Mouse (Mus musculus) cerebellum, adult 11 months (tissue): ENCODE results near the gene St6galnac4.

Source experiments
- DNase-seq: peaks from one replicate; pipeline ENCODE4 v3.0.0; 2022

St6galnac4 gene

GRCm38 (mm10) chr2:32586871-32587351 lies at the start of gene St6galnac4:
St6galnac4 (plus strand) TSS chr2:32587095.
- peak; percentile 89 for DNase-seq

- no peak for DNase-seq
Measured at GRCm38 (mm10) chr2:32537360-32537905, 49.5 kb upstream of the St6galnac4 start.

DNA sequence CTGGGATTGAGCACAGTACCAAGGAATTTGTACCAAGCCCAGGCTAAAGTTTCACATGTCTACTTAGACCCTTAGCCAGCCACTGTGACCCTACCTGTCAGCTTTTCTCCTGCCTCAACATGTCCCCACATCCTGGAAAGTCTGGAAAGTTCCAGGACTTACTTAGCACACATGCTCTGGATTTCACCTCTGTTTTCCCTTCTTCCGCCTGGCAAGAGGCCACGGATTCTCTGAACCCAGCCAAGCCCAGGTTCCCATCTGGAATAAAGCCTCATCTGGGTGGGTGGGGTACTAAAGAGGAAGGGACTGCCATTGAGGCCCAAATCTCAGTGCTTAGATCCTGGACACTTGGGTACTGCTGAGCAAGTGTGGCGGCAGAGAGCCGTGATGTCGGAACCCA lies 49.0 kb upstream of the St6galnac4 start:
- no peak for DNase-seq

DNA sequence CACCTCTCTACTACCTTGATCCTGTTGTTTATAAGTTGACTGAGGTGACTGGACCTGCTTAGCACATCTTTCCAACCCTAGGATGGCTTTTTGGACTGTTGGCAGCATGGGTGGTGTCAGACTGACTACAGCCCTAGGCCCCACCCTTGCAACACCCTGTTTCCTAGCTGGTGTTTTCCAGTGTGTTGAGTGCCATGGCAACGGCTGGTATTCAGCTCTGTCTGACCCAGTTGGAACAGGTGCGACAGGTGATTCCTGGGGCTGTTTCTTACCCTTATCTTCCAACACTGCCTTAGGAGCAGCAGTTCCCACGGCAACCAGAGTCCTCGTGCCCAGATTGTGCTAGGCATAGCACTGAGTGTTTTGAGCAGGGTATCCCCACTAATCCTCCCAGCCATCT lies 48.4 kb upstream of the St6galnac4 start:
- DNase-seq: no peak

DNA sequence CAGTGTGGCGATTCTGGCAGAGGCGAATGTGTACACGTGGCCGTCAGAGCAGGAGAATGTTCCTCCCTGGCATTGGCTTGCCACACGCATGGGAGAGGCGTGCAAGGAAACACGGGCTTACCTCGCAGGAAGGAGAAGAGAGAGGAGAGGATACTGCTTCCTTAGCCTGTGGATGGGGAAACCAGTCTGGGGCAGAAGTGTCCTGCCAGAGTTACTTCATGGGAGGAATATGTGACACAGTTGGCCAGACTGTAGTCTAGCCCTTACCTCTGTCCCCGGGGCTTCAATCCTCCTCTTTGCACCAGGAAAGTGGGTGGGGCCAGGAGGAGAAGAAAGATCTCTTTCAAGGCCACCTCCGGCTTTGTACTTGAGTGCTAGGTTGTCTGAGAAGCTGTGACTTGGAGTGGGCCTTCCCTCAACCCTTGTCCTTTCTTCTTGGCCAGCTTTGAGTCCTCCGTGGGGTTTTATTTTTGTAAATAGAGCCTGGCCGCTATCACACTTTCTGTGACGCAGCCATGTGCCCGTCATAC lies 47.4 kb upstream of the St6galnac4 start:
- no peak for DNase-seq

DNA sequence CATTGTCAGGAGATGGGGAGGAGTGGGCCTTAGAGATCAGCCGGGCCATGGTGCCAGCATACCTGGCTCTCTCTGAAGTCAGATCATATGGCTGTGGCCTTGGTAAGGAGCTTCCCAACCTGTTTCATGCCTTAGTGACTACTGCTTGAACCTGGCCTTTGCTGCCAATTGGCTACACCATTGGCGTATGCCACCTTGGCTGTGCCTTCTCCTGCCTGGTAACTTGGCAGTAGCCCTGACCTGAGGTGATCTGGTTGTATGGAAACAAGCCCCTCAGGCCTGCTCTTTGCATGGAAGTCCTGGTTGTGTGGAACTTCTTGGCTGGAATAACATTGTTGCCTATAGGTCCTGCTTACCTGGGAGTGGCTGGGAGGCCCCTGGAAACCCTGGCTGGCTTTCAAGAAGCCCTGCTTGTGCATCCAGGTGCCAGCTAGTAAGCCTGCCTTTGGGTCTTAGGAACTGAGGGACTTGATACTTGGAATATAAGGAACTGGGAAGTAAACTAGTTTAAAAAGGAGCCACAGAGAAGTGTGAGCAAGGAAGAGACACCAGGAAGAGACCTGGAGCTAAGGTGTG lies 45.5 kb upstream of the St6galnac4 start:
- peak; percentile 67 for DNase-seq

DNA sequence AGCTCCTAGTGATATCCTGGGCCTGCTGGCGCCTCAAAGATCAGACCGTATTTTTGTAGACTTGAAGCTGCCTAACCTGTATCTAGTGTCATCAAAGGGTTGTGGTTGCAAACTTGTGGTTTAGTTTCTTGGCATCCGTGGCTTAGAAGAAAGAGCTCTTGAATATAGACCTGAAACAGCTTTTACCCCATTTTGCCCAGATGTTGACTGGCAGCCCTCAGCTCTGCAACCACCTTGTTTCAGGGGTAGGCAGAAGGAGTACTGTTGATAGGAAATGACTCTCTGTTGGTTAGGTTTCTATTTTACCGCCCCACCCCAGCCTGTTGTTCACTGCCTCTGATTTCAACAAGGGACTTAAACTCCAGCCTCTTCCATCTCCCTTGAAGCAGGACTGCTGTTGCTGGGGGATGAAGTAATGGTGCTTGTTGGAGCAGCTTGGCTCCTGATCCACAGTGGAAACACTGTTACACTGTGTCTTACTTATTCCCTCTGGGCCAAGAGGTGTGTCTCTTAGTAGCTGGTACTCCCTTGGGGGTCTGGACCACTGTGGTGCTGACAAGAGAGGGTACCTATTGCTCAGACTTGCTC lies 44.8 kb upstream of the St6galnac4 start:
- DNase-seq: no peak

DNA sequence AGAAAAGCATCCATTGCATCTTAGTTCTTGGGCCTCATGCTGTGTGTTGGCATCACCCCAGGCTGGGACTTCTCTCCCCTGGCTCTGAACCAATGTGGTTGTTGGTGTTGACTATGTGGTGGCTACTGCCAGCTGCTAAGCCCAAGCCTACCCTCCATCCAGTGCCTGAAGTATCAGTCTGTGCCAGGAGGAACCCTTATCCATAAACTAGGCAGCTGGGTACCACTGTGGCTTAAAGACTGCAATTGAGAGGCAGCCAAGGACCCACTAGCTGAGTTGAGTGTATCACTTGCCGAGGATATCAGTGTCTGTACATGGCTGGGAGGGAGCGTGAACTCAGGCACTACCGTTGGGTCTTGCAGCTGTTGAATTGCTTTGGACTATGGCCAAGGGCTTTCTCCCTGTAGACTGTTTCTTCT lies 43.9 kb upstream of the St6galnac4 start:
- no peak for DNase-seq

- no peak for DNase-seq
Measured at GRCm38 (mm10) chr2:32546951-32547350, 39.9 kb upstream of the St6galnac4 start.

DNA sequence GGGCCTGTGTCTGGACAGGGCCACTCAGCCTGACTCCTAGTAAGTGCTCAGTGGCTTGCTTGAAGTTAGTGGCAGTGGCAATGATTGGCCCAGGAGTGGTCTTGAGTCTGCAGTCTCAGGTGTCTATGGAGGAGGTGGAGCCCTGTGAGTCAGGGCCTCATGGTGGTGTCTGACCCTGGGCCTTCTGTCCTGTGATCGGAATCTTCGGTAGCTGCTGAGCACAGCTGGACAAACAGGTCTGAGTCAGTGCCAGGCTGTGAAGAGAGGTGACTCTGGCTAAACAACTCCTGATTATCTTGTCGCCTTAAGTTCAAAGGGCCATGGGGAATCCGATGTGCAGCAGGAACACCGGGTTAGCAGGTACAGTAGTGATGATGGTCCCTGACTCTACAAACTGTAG lies 39.5 kb upstream of the St6galnac4 start:
- no peak for DNase-seq

GRCm38 (mm10) chr2:32547964-32548739 lies 38.7 kb upstream of the St6galnac4 start:
- no peak for DNase-seq

GRCm38 (mm10) chr2:32549171-32549570 lies 37.7 kb upstream of the St6galnac4 start:
- DNase-seq: no peak

DNA sequence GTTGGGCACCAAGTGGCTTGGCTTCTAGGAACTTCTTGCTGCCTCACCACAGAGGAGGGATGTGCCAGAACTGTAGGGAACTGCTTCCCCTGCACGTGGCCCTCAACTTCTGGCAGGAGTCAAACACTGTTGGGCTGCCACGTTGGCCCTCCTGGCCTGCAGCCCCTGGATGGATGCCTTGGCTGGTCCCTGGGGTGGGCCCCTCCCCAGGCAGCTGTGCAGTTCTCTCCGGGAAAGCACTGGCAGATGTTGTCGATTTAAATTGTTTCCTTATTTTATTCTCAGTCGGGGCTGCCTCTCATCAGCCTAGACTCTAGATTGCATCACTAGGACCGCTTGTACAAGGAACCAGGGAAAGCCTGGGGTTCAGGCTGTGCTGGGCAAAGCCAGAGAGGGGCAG lies 37.1 kb upstream of the St6galnac4 start:
- no peak for DNase-seq

DNA sequence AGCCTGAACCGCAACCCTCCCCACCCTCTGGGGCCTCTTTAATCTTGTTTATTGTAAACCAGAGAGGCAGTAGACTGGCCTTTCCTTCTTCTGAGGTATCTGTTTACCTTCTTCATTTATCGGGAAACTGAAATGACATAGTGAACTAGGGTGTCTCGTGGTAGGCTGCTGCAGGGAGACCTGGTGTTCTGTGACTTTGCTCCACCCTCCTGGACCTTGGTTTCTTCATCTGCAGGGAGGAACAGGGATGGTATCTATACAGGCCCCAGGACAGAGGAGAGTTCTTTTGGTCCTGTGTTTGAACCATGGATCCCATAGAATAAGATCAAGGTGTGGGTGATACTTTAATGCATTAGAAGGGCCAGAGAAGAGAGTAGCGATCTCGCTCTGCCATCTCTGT lies 35.7 kb upstream of the St6galnac4 start:
- DNase-seq: no peak

GRCm38 (mm10) chr2:32553592-32554148 lies 33.2 kb upstream of the St6galnac4 start:
- DNase-seq: no peak

GRCm38 (mm10) chr2:32555484-32555883 lies 31.4 kb upstream of the St6galnac4 start:
- no peak for DNase-seq

DNA sequence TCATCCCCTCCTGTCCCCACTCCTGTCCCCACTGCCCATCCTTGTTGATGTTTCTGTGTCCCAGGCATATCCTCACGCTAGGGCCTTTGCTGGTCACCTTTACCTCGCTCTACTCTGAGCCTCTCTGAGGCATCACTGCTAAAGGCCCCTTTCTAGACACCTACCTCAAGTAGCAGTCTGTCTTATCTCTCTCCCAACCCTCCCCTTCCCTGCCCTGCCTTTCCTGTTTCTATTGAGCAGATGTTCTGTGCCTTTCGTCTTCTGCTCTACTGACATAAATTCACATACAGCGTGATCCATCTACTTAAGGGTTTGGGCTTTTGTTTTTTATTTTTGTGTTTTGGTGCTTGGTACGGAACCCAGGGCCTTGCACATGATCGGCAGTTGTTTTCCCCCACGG lies 30.9 kb upstream of the St6galnac4 start:
- DNase-seq: no peak

GRCm38 (mm10) chr2:32559570-32559969 lies 27.3 kb upstream of the St6galnac4 start:
- no peak for DNase-seq

DNA sequence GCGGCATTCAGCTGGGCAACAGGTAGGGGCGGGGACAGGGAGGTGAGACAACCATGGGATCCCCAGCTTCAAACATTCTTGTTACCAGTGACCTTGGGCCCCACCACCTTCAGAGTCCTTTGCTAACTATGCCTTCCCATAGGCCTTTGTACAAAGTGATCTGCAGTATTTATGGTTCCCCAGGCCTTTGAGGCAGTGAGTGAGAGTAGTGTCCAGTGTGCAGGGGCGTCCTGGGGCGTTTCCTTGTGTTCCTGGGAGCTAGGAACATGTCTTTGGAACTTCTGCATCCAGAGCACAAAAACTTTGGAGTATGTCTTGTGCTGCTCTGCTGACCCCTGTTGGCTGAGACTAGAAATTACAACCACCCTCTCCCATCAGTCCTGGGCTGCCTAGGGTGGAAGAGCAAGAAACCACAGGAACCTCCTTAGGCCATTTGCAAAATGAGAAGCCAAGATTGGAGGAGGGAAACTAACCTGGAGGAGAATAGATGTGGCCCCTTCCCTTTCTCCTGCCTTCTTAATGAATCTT lies 20.3 kb upstream of the St6galnac4 start:
- DNase-seq: peak; percentile 66

DNA sequence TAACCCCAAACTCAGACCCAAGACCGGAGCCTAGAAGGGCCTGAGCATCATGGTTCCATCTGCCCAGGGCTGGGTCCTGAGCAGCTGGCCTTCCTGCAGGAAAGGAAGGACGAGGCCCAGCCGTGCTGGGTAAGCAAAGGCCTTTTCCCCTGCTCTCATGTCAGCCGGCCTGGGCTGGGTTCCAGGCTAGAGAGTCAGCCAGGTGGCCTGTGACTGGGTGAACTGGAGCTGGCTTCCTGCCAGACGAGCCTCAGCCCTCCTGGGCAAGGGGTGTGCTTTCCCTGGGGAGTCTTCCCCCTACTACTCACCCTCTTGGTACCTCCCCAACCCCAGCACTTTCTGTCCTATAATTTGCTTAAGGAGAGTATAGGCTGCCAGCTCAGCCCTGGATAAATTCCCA lies 18.7 kb upstream of the St6galnac4 start:
- no peak for DNase-seq

GRCm38 (mm10) chr2:32568941-32569340 lies 18.0 kb upstream of the St6galnac4 start:
- DNase-seq: no peak

DNA sequence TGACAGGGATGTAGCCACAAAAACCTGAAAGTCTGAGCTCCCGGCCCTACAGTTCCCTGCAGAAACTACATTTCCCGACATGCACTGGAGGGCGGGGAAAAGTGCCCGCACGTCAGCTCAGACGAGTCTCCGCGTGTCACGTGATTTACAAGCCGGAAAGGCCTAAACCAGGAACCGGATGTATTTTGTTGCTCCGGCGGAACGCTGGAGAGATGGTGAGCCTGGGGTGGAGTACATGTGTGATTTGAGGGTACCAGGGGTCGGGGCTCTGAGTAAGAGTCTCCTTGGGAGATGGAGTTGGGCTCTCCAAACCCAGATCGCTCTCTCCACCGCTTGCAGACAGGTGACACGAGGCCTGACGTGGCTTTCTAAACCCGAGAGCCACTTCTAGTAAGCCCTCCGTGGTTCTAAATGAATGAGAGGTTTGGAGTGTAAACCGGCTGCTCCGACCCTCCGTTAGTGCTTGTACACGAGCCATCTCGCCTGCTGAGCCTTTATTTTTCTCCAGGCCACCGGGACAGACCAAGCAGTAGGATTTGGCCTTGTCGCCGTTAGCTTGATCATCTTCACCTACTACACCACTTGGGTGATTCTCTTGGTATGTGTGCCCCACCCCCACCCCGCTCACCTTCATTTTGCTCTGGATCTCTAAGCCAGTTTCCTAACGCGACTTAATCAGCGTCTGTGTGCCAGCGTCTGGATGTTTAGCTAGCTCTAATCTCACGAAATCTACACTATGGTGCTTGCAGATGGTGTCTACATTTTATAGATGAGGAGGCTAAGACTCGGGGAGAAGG lies 16.0 kb upstream of the St6galnac4 start, which contains the start of gene Dpm2:
TSS of gene Dpm2 (plus strand) at position 161 of the 797 bp plus-strand sequence.
- peak; percentile 86 for DNase-seq
